Mouse (Mus musculus) spleen, adult 2 months (tissue): Measurements from ENCODE around the gene Ccdc162.

Experiments
- CTCF ChIP-seq: fragments of 200-500 bp; IDR thresholded peaks from 2 replicates; pipeline ENCODE4 v1.5.1; 2011; ENCODE audit warnings: mild to moderate bottlenecking, inconsistent platforms; ENCODE audit not compliant: insufficient read depth, insufficient read length, insufficient replicate concordance; ENCODE audit errors: extremely low read depth
- POLR2A ChIP-seq: fragments of 200-500 bp; IDR thresholded peaks from 2 replicates; pipeline ENCODE4 v1.6.1; 2011; ENCODE audit warnings: low read depth, low read length, inconsistent platforms

- no peak for TF ChIP-seq CTCF
- TF ChIP-seq POLR2A, result no peak
Measured at GRCm38 (mm10) chr10:41675243-41675642, 41.2 kb downstream of the Ccdc162 start.
